20 mouse cellular contexts compared by ENCODE assay signal in genomic region chr19:23925541-23925940, GRCm38 (mm10).
DNase-seq lines count a peak whose midpoint lies in the region; ATAC-seq and TF ChIP-seq lines count a peak whose summit lies in the region.
"Had no signal": no experiment of that assay in that cellular context is flagged by ENCODE, and none has a peak within 500 bp of the region (broad histone marks: within the 10 kb centered on the region; RNA-seq: fewer than 3 reads in every experiment).

No protein-coding gene starts in this region.

- no peaks in the 10 kb centered on the region for H3K27me3 ChIP-seq in lung, postnatal 0 days (replicated peaks; ENCODE audit: insufficient read depth, low read length)
- H3K27me3 ChIP-seq: forebrain, embryonic 13.5 days; heart, embryonic 15.5 days had no signal

- H3K4me2 ChIP-seq in lung, postnatal 0 days (replicated peaks; ENCODE audit: low read depth, low read length): no peak overlapping the region
- H3K4me2 ChIP-seq: forebrain, embryonic 13.5 days; heart, embryonic 11.5 days; heart, embryonic 15.5 days; hindbrain, embryonic 14.5 days had no signal

- no peaks in the 10 kb centered on the region for H3K4me1 ChIP-seq in lung, postnatal 0 days (ENCODE audit: insufficient read depth, low read depth, low read length)
- H3K4me1 ChIP-seq: forebrain, embryonic 13.5 days; heart, embryonic 15.5 days had no signal

- DNase-seq in cerebellum, postnatal 4 days (ENCODE audit: low spot score in 2 of 2): no peak
- peak; percentile 62 to 66 for DNase-seq in cerebellum, adult 18-20 months
- DNase-seq in cerebellum, adult 9-11 months: peak; percentile 72
- peak; percentile 48 to 64 for DNase-seq in cerebellum, postnatal 36 days
- DNase-seq in lung, postnatal 0 days (ENCODE audit: low spot score): no peak
- no peak for DNase-seq in adrenal gland, postnatal 4 days (ENCODE audit: low spot score in 2 of 2)
- DNase-seq in adrenal gland, adult 8-10 months: no peak
- DNase-seq: adrenal gland, adult 2 months; forebrain, postnatal 0 days; gastrocnemius, postnatal 14 days; heart, adult 2 months; kidney, adult 8-10 months had no signal

- peak; percentile 95 for ATAC-seq in cerebellum, adult (ENCODE audit: insufficient number of reproducible peaks, low FRiP score, low TSS enrichment)
- ATAC-seq in lung, postnatal 0 days: no peak
- ATAC-seq: forebrain, embryonic 13.5 days; forebrain, postnatal 0 days; intestine, embryonic 16.5 days had no signal

- H3K36me3 ChIP-seq in lung, postnatal 0 days (ENCODE audit: insufficient read depth, low read length): no peaks in the 10 kb centered on the region
- H3K36me3 ChIP-seq: embryonic facial prominence, embryonic 10.5 days; heart, embryonic 15.5 days; hindbrain, embryonic 10.5 days had no signal

- no peak overlapping the region for H3K4me3 ChIP-seq in lung, postnatal 0 days (ENCODE audit: low read depth, low read length)
- H3K4me3 ChIP-seq: embryonic facial prominence, embryonic 10.5 days; forebrain, embryonic 13.5 days; heart, adult 2 months; heart, embryonic 15.5 days; hindbrain, embryonic 10.5 days had no signal

- TF ChIP-seq CTCF in lung, postnatal 0 days (IDR thresholded peaks at IDR 0.05): no peak

- TF ChIP-seq EP300 in lung, postnatal 0 days (IDR thresholded peaks at IDR 0.05): no peak

- H3K27ac ChIP-seq in lung, postnatal 0 days (ENCODE audit: low read length): no peak overlapping the region
- H3K27ac ChIP-seq: embryonic facial prominence, embryonic 10.5 days; forebrain, embryonic 13.5 days; heart, adult 2 months; heart, embryonic 15.5 days; hindbrain, embryonic 10.5 days; hindbrain, embryonic 14.5 days had no signal

- H3K9ac ChIP-seq in lung, postnatal 0 days (replicated peaks; ENCODE audit: low read depth): no peak overlapping the region
- H3K9ac ChIP-seq: forebrain, embryonic 13.5 days; forebrain, postnatal 0 days; heart, embryonic 15.5 days; hindbrain, embryonic 14.5 days had no signal

- H3K9me3 ChIP-seq in lung, postnatal 0 days (ENCODE audit: low read length): no peaks in the 10 kb centered on the region
- H3K9me3 ChIP-seq: embryonic facial prominence, embryonic 10.5 days; forebrain, embryonic 13.5 days; heart, embryonic 15.5 days; hindbrain, embryonic 10.5 days had no signal

- WGBS in lung, postnatal 0 days: 87% methylated on average over 5 of the region's 5 CpGs

Comparison
In these comparisons a context has a peak if more than half of its experiments do, and no peak if none do; other contexts are left out.
1. DNase-seq: peak in cerebellum, adult 18-20 months (2 of 2), cerebellum, adult 9-11 months (single experiment) and cerebellum, postnatal 36 days (2 of 2); none in cerebellum, postnatal 4 days (0 of 2), lung, postnatal 0 days (single experiment), adrenal gland, postnatal 4 days (0 of 2) and adrenal gland, adult 8-10 months (single experiment).